Mouse (Mus musculus): ENCODE results near the gene Brpf1. TPM values are rescaled to one million over a fixed set of nuclear protein-coding genes. Genes with fewer than 3 reads are reported as not detected.

The Brpf1 gene
- 15.8 and 17.0 TPM in 2 replicates for polyA plus RNA-seq (2014; fragmentation: Nextera tagmentation; extraction: Ambion mirVana)

GRCm38 (mm10) chr6:113306986-113307349 lies at the start of gene Brpf1:
TSS of gene Brpf1 (plus strand) at chr6:113307137.
- DNase-seq (ENCODE audit: low spot score) (no peak), ATAC-seq (peak; percentile 70)
- under 1% methylated on average over 32 of the region's 32 CpGs for WGBS
- Histone ChIP-seq H3K4me3 (ENCODE audit: low read depth, low read length) (peak within 1 kb of the TSS; percentile 95), H3K27ac (ENCODE audit: low read depth, low read length) (peak within 1 kb of the TSS; percentile 98), H3K9ac (ENCODE audit: low read length) (peak within 1 kb of the TSS; percentile 93), H3K36me3 (ENCODE audit: control insufficient read depth, insufficient read depth, low read length) (peaks cover 13% of the 10 kb centered on the region), H3K27me3 (replicated peaks; ENCODE audit: control insufficient read depth, insufficient read depth, low read length) (no peaks in the 10 kb centered on the region), H3K9me3 (replicated peaks; ENCODE audit: control insufficient read depth, low read length) (no peaks in the 10 kb centered on the region), H3K4me1 (ENCODE audit: control insufficient read depth, insufficient read depth, low read length) (peaks cover 11% of the 10 kb centered on the region), H3K4me2 (ENCODE audit: low read length) (peak within 1 kb of the TSS; percentile 96)

DNA sequence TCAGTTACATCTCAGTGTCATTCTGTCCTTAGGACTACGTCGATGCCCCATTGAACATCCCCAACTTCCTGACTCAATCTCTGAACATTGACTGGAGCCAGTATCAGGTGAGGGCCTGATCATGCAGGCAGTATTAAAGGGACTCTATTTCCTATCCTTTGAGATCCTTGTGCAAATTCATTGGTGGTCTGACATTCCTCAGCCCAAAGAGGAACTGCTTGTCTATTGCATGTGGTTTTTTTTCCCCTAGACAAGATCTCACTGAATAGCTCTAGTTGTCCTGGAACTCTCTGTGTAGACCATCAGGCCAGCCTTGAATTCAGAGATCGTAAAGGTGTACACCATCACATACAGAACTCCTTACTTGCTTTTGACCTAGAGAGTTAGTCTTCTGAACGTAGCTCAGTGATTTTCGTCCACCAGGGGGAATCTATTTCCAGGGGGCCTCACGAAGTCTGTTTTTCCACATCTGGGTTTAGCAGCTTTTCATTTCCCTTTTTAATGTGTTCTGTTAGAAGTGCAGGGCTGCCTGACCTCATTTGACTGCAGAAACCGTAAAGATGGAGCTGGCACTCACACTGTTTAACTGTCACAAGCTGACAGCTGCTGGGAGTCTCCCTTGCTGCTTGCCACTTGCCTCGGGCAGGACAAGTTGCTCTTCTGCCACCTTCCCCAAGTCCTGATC lies 45.6 kb upstream of the Brpf1 start:
- Histone ChIP-seq H3K4me2 (ENCODE audit: low read length) (no peak overlapping the region), H3K4me3 (ENCODE audit: low read depth, low read length) (no peak overlapping the region), H3K4me1 (ENCODE audit: control insufficient read depth, insufficient read depth, low read length) (no peaks in the 10 kb centered on the region), H3K9ac (ENCODE audit: low read length) (no peak overlapping the region), H3K36me3 (ENCODE audit: control insufficient read depth, insufficient read depth, low read length) (peaks cover 93% of the 10 kb centered on the region), H3K9me3 (replicated peaks; ENCODE audit: control insufficient read depth, low read length) (no peaks in the 10 kb centered on the region), H3K27ac (ENCODE audit: low read depth, low read length) (no peak overlapping the region), H3K27me3 (replicated peaks; ENCODE audit: control insufficient read depth, insufficient read depth, low read length) (no peaks in the 10 kb centered on the region)
- ATAC-seq (no peak), DNase-seq (ENCODE audit: low spot score) (no peak)
- 85% methylated on average over 8 of the region's 8 CpGs for WGBS

DNA sequence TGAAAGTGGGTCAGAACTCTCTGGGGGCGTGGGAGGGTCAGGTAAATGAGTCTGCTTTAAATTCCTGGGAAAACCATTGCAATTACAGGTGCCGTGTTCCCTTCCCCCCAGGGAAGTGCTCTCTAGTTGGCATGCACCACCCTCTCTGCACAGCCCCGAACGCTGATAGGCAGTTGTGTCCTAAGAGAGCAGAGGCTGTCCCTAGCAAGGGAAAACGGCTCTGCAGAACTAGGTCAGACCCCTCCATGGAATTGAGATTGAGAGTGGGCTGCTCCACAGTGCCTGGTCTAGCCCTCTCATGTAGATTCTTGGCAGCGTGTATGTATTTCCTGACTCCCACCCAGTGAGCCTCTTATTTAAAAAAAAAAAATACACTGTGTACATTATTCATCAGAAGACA lies 43.4 kb upstream of the Brpf1 start:
- no peak overlapping the region for H3K4me3 ChIP-seq (ENCODE audit: low read depth, low read length)
- WGBS, result 95% methylated on average over 6 of the region's 6 CpGs
- H3K4me2 ChIP-seq (ENCODE audit: low read length), result no peak overlapping the region
- peaks cover 95% of the 10 kb centered on the region for H3K36me3 ChIP-seq (ENCODE audit: control insufficient read depth, insufficient read depth, low read length)
- H3K4me1 ChIP-seq (ENCODE audit: control insufficient read depth, insufficient read depth, low read length), result no peaks in the 10 kb centered on the region
- H3K27me3 ChIP-seq (replicated peaks; ENCODE audit: control insufficient read depth, insufficient read depth, low read length), result no peaks in the 10 kb centered on the region
- H3K9ac ChIP-seq (ENCODE audit: low read length), result no peak overlapping the region
- no peak for DNase-seq (ENCODE audit: low spot score)
- H3K27ac ChIP-seq (ENCODE audit: low read depth, low read length), result no peak overlapping the region
- no peaks in the 10 kb centered on the region for H3K9me3 ChIP-seq (replicated peaks; ENCODE audit: control insufficient read depth, low read length)
- ATAC-seq, result no peak

- H3K9ac ChIP-seq (ENCODE audit: low read length), result no peak overlapping the region
- ATAC-seq, result no peak
- H3K4me3 ChIP-seq (ENCODE audit: low read depth, low read length), result no peak overlapping the region
- H3K4me1 ChIP-seq (ENCODE audit: control insufficient read depth, insufficient read depth, low read length), result no peaks in the 10 kb centered on the region
- no peak for DNase-seq (ENCODE audit: low spot score)
- no peaks in the 10 kb centered on the region for H3K27me3 ChIP-seq (replicated peaks; ENCODE audit: control insufficient read depth, insufficient read depth, low read length)
- no peaks in the 10 kb centered on the region for H3K9me3 ChIP-seq (replicated peaks; ENCODE audit: control insufficient read depth, low read length)
- 96% methylated on average over 8 of the region's 8 CpGs for WGBS
- peaks cover 95% of the 10 kb centered on the region for H3K36me3 ChIP-seq (ENCODE audit: control insufficient read depth, insufficient read depth, low read length)
- no peak overlapping the region for H3K4me2 ChIP-seq (ENCODE audit: low read length)
- H3K27ac ChIP-seq (ENCODE audit: low read depth, low read length), result no peak overlapping the region
Observed at GRCm38 (mm10) chr6:113264429-113264828, 42.5 kb upstream of the Brpf1 start.

DNA sequence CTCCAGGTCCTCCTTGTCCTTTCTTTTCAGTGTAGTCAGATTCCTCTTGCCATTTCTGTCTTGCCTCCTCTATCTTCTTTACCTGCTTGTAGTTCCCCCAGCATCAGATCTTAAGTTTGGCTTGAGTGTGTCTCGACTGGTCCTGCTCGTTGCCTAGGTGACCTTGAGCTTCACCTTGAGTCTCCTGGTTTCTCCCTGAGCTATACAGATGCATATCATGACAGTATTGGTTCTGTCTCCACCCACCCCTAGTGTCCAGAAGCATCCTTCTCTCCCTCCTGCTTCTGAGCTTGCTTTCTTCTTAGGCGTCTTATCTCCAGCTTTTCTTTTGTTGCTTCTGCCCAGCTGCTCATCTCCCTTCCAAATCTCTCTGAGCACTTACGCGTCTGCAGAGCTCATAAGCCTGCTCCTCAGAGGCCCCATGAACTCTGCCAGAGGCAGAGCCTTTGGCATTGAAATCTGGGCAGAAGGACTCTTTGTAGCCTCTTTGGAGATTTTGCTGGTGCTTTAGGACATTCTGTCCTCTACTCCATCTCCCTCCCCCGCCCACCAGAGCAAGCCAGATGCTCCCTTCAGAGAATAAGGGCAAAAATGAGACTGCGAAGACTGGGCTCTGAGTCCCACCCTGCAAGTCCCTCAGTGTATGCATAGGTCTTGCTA lies 39.8 kb upstream of the Brpf1 start:
- no peaks in the 10 kb centered on the region for H3K4me1 ChIP-seq (ENCODE audit: control insufficient read depth, insufficient read depth, low read length)
- H3K4me2 ChIP-seq (ENCODE audit: low read length), result no peak overlapping the region
- H3K36me3 ChIP-seq (ENCODE audit: control insufficient read depth, insufficient read depth, low read length), result peaks cover 95% of the 10 kb centered on the region
- ATAC-seq (no peak), DNase-seq (ENCODE audit: low spot score) (no peak)
- no peak overlapping the region for H3K27ac ChIP-seq (ENCODE audit: low read depth, low read length)
- H3K4me3 ChIP-seq (ENCODE audit: low read depth, low read length), result no peak overlapping the region
- no peak overlapping the region for H3K9ac ChIP-seq (ENCODE audit: low read length)
- no peaks in the 10 kb centered on the region for H3K9me3 ChIP-seq (replicated peaks; ENCODE audit: control insufficient read depth, low read length)
- no peaks in the 10 kb centered on the region for H3K27me3 ChIP-seq (replicated peaks; ENCODE audit: control insufficient read depth, insufficient read depth, low read length)
- WGBS, result 89% methylated on average over 7 of the region's 7 CpGs

GRCm38 (mm10) chr6:113267988-113268387 lies 38.9 kb upstream of the Brpf1 start:
- Histone ChIP-seq H3K4me2 (ENCODE audit: low read length) (no peak overlapping the region), H3K9me3 (replicated peaks; ENCODE audit: control insufficient read depth, low read length) (no peaks in the 10 kb centered on the region), H3K9ac (ENCODE audit: low read length) (no peak overlapping the region), H3K4me3 (ENCODE audit: low read depth, low read length) (no peak overlapping the region), H3K4me1 (ENCODE audit: control insufficient read depth, insufficient read depth, low read length) (no peaks in the 10 kb centered on the region), H3K27me3 (replicated peaks; ENCODE audit: control insufficient read depth, insufficient read depth, low read length) (no peaks in the 10 kb centered on the region), H3K27ac (ENCODE audit: low read depth, low read length) (no peak overlapping the region), H3K36me3 (ENCODE audit: control insufficient read depth, insufficient read depth, low read length) (peaks cover 95% of the 10 kb centered on the region)
- ATAC-seq, result no peak
- WGBS, result 89% methylated on average over 1 of the region's 1 CpGs
- DNase-seq (ENCODE audit: low spot score), result no peak

- peaks cover 78% of the 10 kb centered on the region for H3K36me3 ChIP-seq (ENCODE audit: control insufficient read depth, insufficient read depth, low read length)
- ATAC-seq, result no peak
- no peaks in the 10 kb centered on the region for H3K4me1 ChIP-seq (ENCODE audit: control insufficient read depth, insufficient read depth, low read length)
- H3K27ac ChIP-seq (ENCODE audit: low read depth, low read length), result no peak overlapping the region
- no peak for DNase-seq (ENCODE audit: low spot score)
- no peaks in the 10 kb centered on the region for H3K27me3 ChIP-seq (replicated peaks; ENCODE audit: control insufficient read depth, insufficient read depth, low read length)
- H3K9me3 ChIP-seq (replicated peaks; ENCODE audit: control insufficient read depth, low read length), result no peaks in the 10 kb centered on the region
- no peak overlapping the region for H3K9ac ChIP-seq (ENCODE audit: low read length)
- H3K4me3 ChIP-seq (ENCODE audit: low read depth, low read length), result no peak overlapping the region
- 79% methylated on average over 3 of the region's 3 CpGs for WGBS
- no peak overlapping the region for H3K4me2 ChIP-seq (ENCODE audit: low read length)
Observed at GRCm38 (mm10) chr6:113272365-113272764, 34.6 kb upstream of the Brpf1 start.

DNA sequence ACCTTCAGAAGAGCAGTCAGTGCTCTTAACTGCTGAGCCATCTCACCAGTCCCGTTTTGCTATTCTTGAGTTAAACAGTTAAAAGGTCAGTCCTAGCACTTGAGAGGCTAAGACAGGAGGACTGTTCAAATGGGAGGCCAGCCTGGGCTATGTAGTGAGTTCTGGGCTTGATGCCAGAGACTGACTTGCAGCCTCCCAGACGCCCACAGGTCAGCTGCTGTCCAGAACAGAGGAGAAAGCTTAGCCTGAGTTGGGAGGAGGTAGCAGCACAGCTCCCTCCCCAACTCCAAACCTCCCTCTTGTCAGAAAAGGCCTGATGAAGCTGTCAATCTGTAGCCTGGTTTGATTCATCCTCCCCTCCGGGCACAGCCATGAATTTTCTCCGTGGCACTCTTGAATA lies 30.1 kb upstream of the Brpf1 start:
- H3K9ac ChIP-seq (ENCODE audit: low read length), result no peak overlapping the region
- ATAC-seq, result no peak
- no peaks in the 10 kb centered on the region for H3K4me1 ChIP-seq (ENCODE audit: control insufficient read depth, insufficient read depth, low read length)
- H3K4me2 ChIP-seq (ENCODE audit: low read length), result no peak overlapping the region
- WGBS, result 78% methylated on average over 4 of the region's 4 CpGs
- no peak overlapping the region for H3K4me3 ChIP-seq (ENCODE audit: low read depth, low read length)
- no peak overlapping the region for H3K27ac ChIP-seq (ENCODE audit: low read depth, low read length)
- no peaks in the 10 kb centered on the region for H3K9me3 ChIP-seq (replicated peaks; ENCODE audit: control insufficient read depth, low read length)
- H3K36me3 ChIP-seq (ENCODE audit: control insufficient read depth, insufficient read depth, low read length), result peaks cover 58% of the 10 kb centered on the region
- DNase-seq (ENCODE audit: low spot score), result no peak
- H3K27me3 ChIP-seq (replicated peaks; ENCODE audit: control insufficient read depth, insufficient read depth, low read length), result peaks cover 4% of the 10 kb centered on the region

GRCm38 (mm10) chr6:113281676-113282075 lies 25.3 kb upstream of the Brpf1 start:
- peaks cover 28% of the 10 kb centered on the region for H3K36me3 ChIP-seq (ENCODE audit: control insufficient read depth, insufficient read depth, low read length)
- no peak overlapping the region for H3K4me3 ChIP-seq (ENCODE audit: low read depth, low read length)
- no peak overlapping the region for H3K27ac ChIP-seq (ENCODE audit: low read depth, low read length)
- H3K9me3 ChIP-seq (replicated peaks; ENCODE audit: control insufficient read depth, low read length), result no peaks in the 10 kb centered on the region
- WGBS, result 66% methylated on average over 6 of the region's 6 CpGs
- no peak for DNase-seq (ENCODE audit: low spot score)
- H3K9ac ChIP-seq (ENCODE audit: low read length), result no peak overlapping the region
- H3K4me1 ChIP-seq (ENCODE audit: control insufficient read depth, insufficient read depth, low read length), result peaks cover 5% of the 10 kb centered on the region; the same call in 1 of the 2 replicates
- ATAC-seq, result 0 out of 2 replicates have a peak, but pooled peaks have one; percentile 24
- peaks cover 32% of the 10 kb centered on the region for H3K27me3 ChIP-seq (replicated peaks; ENCODE audit: control insufficient read depth, insufficient read depth, low read length)
- peak overlapping the region; percentile 50; the same call in 1 of the 2 replicates for H3K4me2 ChIP-seq (ENCODE audit: low read length)
